Mouse (Mus musculus): ENCODE results near the gene Zfp740. TPM values are rescaled to one million over a fixed set of nuclear protein-coding genes. Genes with fewer than 3 reads are reported as not detected.

Gene Zfp740
- polyA plus RNA-seq, 1 experiment from 2014 or later = 88.7 TPM

GRCm38 (mm10) chr15:102238543-102239259 is 35.7 kb downstream of the Zfp740 start:
- Histone ChIP-seq H3K9me3 (replicated peaks) (no peaks in the 10 kb centered on the region), H3K36me3 (peaks cover 98% of the 10 kb centered on the region), H3K27ac (no peak overlapping the region), H3K4me1 (peaks cover 65% of the 10 kb centered on the region), H3K27me3 (ENCODE audit: low read depth, poor library complexity, severe bottlenecking) (no peaks in the 10 kb centered on the region), H3K4me3 (no peak overlapping the region)
- DNase-seq (ENCODE audit: low spot score) = no peak
- 92% methylated on average over 14 of the region's 14 CpGs for WGBS

- WGBS = 17% methylated on average over 9 of the region's 9 CpGs
- Histone ChIP-seq H3K36me3 (peaks cover 92% of the 10 kb centered on the region), H3K4me3 (peak overlapping the region; percentile 17; the same call in 1 of the 2 replicates), H3K27ac (no peak overlapping the region), H3K9me3 (replicated peaks) (no peaks in the 10 kb centered on the region), H3K4me1 (peaks cover 65% of the 10 kb centered on the region), H3K27me3 (ENCODE audit: low read depth, poor library complexity, severe bottlenecking) (no peaks in the 10 kb centered on the region)
- peak; percentile 90 for DNase-seq (ENCODE audit: low spot score)
These were observed 36.2 kb downstream of the Zfp740 start for GRCm38 (mm10) chr15:102239260-102239590.

GRCm38 (mm10) chr15:102239851-102240250 is 36.8 kb downstream of the Zfp740 start:
- DNase-seq (ENCODE audit: low spot score) = no peak
- H3K27ac ChIP-seq = peak overlapping the region; percentile 26; the same call in 1 of the 2 replicates
- no peaks in the 10 kb centered on the region for H3K9me3 ChIP-seq (replicated peaks)
- H3K4me1 ChIP-seq = peaks cover 65% of the 10 kb centered on the region
- H3K36me3 ChIP-seq = peaks cover 86% of the 10 kb centered on the region
- no peaks in the 10 kb centered on the region for H3K27me3 ChIP-seq (ENCODE audit: low read depth, poor library complexity, severe bottlenecking)
- WGBS = 82% methylated on average over 11 of the region's 11 CpGs
- no peak overlapping the region for H3K4me3 ChIP-seq

- Histone ChIP-seq H3K27me3 (ENCODE audit: low read depth, poor library complexity, severe bottlenecking) (no peaks in the 10 kb centered on the region), H3K9me3 (replicated peaks) (no peaks in the 10 kb centered on the region), H3K4me1 (peaks cover 64% of the 10 kb centered on the region), H3K36me3 (peaks cover 79% of the 10 kb centered on the region), H3K4me3 (no peak overlapping the region), H3K27ac (no peak overlapping the region; the same call in 1 of the 2 replicates)
- WGBS = 78% methylated on average over 4 of the region's 4 CpGs
- no peak for DNase-seq (ENCODE audit: low spot score)
These were observed 37.6 kb downstream of the Zfp740 start for GRCm38 (mm10) chr15:102240607-102241006.

GRCm38 (mm10) chr15:102242404-102243228 is 39.6 kb downstream of the Zfp740 start:
- 20% methylated on average over 12 of the region's 12 CpGs for WGBS
- peaks cover 74% of the 10 kb centered on the region for H3K4me1 ChIP-seq
- H3K27me3 ChIP-seq (ENCODE audit: low read depth, poor library complexity, severe bottlenecking) = no peaks in the 10 kb centered on the region
- no peaks in the 10 kb centered on the region for H3K9me3 ChIP-seq (replicated peaks)
- H3K36me3 ChIP-seq = peaks cover 59% of the 10 kb centered on the region
- H3K4me3 ChIP-seq = peak overlapping the region; percentile 86
- DNase-seq (ENCODE audit: low spot score) = no peak
- H3K27ac ChIP-seq = peak overlapping the region; percentile 95

- Histone ChIP-seq H3K9me3 (replicated peaks) (no peaks in the 10 kb centered on the region), H3K4me3 (peak overlapping the region; percentile 86), H3K4me1 (peaks cover 81% of the 10 kb centered on the region), H3K27ac (peak overlapping the region; percentile 95), H3K27me3 (ENCODE audit: low read depth, poor library complexity, severe bottlenecking) (no peaks in the 10 kb centered on the region), H3K36me3 (peaks cover 50% of the 10 kb centered on the region)
- 8% methylated on average over 22 of the region's 22 CpGs for WGBS
- peak; percentile 63 for DNase-seq (ENCODE audit: low spot score)
These were observed 40.5 kb downstream of the Zfp740 start for GRCm38 (mm10) chr15:102243229-102244190.

GRCm38 (mm10) chr15:102244306-102245191 is 41.5 kb downstream of the Zfp740 start:
- no peaks in the 10 kb centered on the region for H3K27me3 ChIP-seq (ENCODE audit: low read depth, poor library complexity, severe bottlenecking)
- no peaks in the 10 kb centered on the region for H3K9me3 ChIP-seq (replicated peaks)
- H3K4me3 ChIP-seq = peak overlapping the region; percentile 86
- peak overlapping the region; percentile 95 for H3K27ac ChIP-seq
- DNase-seq (ENCODE audit: low spot score) = no peak
- peaks cover 40% of the 10 kb centered on the region for H3K36me3 ChIP-seq
- peaks cover 88% of the 10 kb centered on the region for H3K4me1 ChIP-seq
- 3% methylated on average over 19 of the region's 19 CpGs for WGBS

- peaks cover 40% of the 10 kb centered on the region for H3K36me3 ChIP-seq
- H3K4me1 ChIP-seq = peaks cover 92% of the 10 kb centered on the region
- peak overlapping the region; percentile 95 for H3K27ac ChIP-seq
- no peak for DNase-seq (ENCODE audit: low spot score)
- H3K9me3 ChIP-seq (replicated peaks) = no peaks in the 10 kb centered on the region
- H3K4me3 ChIP-seq = peak overlapping the region; percentile 86
- 1% methylated on average over 14 of the region's 14 CpGs for WGBS
- H3K27me3 ChIP-seq (ENCODE audit: low read depth, poor library complexity, severe bottlenecking) = no peaks in the 10 kb centered on the region
These were observed 42.4 kb downstream of the Zfp740 start for GRCm38 (mm10) chr15:102245461-102245881.

GRCm38 (mm10) chr15:102245891-102246741 is 43.1 kb downstream of the Zfp740 start:
- Histone ChIP-seq H3K27me3 (ENCODE audit: low read depth, poor library complexity, severe bottlenecking) (no peaks in the 10 kb centered on the region), H3K9me3 (replicated peaks) (no peaks in the 10 kb centered on the region), H3K4me3 (peak overlapping the region; percentile 86), H3K36me3 (peaks cover 40% of the 10 kb centered on the region), H3K27ac (peak overlapping the region; percentile 95), H3K4me1 (peaks cover 93% of the 10 kb centered on the region)
- WGBS = under 1% methylated on average over 43 of the region's 44 CpGs
- peak; percentile 79 for DNase-seq (ENCODE audit: low spot score)

- peaks cover 95% of the 10 kb centered on the region for H3K4me1 ChIP-seq
- H3K27me3 ChIP-seq (ENCODE audit: low read depth, poor library complexity, severe bottlenecking) = no peaks in the 10 kb centered on the region
- under 1% methylated on average over 28 of the region's 35 CpGs for WGBS
- peak overlapping the region; percentile 95 for H3K27ac ChIP-seq
- H3K9me3 ChIP-seq (replicated peaks) = no peaks in the 10 kb centered on the region
- H3K4me3 ChIP-seq = peak overlapping the region; percentile 86
- DNase-seq (ENCODE audit: low spot score) = peak; percentile 96
- H3K36me3 ChIP-seq = peaks cover 40% of the 10 kb centered on the region
These were observed 43.8 kb downstream of the Zfp740 start for GRCm38 (mm10) chr15:102246866-102247251.
